Mouse (Mus musculus) layer of hippocampus, postnatal 25 days (tissue): ENCODE measurements around the gene 2200002D01Rik. TPM values are rescaled to one million over a fixed set of nuclear protein-coding genes. Genes with fewer than 3 reads are reported as not detected.

Experiments used
- DNase-seq, 2 experiments: peaks; one replicate each; pipeline ENCODE4 v3.0.0; 2022; ENCODE audit warnings: mixed read lengths in 2 of 2, low spot score in 1 of 2; ENCODE audit errors: extremely low spot score in 1 of 2
- total RNA-seq, 2 experiments: library from RNA; stranded (reverse); gene quantifications; 2 replicates each; pipeline ENCODE4 v1.2.3; 2021

2200002D01Rik gene
- total RNA-seq, 2 experiments from 2014 or later = 0.37 TPM; not detected in 1

DNA sequence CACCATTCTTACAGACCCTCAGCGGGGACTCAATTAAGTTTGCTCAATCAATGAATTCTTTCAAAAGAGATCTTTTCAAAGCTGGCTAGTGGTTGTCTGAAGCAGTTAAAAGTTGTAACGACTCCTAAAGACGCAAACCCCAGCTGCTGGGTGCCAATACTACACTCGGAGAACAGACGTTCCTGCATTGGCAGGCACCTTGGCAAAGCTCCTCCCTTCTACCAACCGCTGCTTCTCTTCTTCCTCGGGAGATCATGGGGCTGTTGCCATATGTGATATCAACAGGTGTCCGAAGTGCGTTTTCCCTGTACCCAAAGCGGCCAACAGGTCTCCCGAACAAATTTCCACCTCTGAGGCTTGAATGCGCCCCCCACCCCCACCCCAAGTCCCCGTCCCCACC lies 32.5 kb upstream of the 2200002D01Rik start:
- DNase-seq = no peak

DNA sequence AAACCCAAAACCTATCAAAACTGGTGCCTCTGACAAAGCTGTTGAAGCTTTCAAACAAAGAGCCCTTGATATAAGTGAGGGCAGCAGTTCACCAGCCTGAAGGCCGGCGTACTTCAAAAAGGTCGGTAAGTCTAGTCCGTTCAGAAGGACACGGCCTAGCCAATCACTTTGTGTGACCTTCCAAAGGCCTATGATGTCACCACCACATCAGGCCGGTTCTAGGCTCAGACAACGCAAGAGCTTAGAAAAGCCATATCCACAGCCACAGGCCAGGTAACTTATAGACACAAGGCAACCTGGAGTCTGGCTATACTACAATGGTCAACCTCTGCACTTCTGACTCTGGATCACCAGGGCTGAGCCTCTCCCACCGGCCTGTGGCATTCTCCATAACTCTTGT lies 31.7 kb upstream of the 2200002D01Rik start:
- no peak for DNase-seq

DNA sequence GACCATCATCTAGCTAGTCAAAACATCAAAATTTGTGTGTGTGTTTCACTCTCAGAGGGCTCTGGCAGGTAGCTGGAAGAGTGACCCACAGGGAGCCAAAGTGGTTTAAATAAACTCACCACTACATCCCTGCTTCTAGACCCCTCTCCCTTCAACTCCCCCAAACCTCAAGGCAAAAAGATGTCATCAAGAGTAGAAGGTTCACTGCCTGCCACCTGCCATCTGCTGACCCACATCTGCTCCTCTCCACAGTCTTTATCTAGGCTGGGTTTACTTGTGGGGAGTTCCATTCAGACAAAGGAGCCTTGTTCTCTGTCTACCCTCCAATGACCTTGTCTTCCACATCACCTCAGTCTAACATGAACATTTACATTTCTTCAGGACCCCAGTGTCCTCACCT lies 31.0 kb upstream of the 2200002D01Rik start:
- no peak for DNase-seq

DNA sequence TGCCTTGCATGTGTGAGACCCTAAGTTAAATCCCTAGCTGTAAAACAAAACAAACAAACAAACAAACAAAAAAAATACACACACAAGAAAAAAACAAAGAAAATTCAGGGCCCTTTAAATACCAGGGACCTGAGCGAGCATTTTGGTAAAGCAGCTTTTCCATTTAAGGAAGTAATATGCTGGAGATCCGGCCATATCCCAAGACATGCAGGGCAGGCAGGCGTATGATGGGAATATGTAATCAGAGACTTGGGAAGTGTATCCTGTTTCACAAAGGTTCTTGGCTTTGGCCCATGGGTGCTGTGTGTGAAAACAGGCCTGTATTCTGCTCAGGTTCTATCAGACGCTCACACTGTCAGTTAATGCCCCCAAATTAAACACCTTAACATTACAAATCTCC lies 29.2 kb upstream of the 2200002D01Rik start:
- DNase-seq = no peak

DNA sequence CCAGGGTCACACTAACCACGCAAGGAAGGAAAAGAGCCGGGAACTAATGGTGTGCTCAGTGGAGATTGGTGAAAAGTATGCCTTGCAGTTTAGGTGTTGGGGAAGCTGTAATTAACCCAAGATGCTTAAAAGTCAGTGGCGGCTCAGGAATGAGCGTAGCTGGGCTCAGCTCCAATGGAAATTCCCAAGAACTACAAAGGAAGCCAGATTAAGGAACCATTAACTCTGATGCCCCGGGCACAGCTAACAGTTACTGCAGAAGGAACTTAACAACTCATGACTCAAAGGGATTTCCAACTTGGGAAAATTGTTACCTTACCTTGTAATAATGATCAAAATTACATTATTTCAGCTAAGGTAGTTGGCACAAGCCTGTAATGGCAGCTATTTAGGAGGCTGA lies 28.4 kb upstream of the 2200002D01Rik start:
- no peak for DNase-seq

DNA sequence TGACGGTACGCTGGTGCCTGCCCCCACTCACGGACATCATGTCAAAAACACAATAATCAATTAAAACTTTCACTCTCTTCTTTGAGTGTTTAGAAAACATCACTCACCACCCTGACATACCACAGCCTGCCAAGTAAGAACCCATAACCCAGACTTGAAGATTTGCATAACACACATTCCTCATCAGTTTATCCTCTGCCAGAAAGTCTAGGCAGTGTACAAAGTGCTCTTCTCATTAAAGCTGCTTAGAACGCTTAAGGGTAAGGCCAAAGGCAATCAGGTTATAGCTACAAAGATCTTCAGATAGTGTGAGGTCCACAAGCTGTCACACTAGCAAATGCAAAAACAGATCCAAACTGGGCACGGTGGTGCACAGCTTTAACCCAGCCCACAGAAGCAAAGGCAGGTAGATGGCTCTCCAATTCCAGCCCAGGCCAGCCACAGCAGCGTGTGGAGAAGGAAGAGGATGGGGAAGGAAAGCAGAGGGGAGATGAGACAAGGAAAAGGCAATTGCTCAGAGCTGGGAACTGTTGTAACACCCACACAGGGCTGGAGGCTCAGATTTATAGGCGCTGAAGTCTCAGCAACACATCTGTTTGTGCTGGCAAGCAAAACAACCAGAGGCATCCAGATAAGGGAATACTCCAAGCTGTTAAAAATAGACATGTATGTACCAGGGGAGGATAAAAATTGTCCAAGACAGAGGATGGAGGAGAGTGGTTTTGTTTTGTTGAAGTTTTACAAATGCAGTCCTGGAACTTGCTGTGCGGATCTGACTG lies 23.6 kb upstream of the 2200002D01Rik start:
- no peak for DNase-seq

DNA sequence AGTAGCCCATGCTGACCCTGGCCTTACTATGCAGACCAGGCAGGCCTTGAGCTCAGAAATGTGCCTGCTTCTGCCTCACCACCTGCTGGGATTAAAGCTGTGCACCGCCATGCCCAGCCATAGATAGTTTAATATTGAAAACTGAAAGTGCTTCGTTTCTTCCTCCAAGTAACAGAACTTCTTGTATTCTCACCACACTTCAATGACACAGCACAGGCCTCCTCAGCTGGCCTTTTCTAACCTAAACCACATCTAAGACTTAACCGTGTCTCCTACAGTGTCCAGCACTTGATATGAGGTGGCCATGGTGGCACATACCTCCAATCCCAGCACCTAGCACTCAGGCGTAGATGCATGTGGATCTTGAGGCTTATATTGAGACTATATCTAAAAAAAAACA lies 22.2 kb upstream of the 2200002D01Rik start:
- no peak for DNase-seq

DNA sequence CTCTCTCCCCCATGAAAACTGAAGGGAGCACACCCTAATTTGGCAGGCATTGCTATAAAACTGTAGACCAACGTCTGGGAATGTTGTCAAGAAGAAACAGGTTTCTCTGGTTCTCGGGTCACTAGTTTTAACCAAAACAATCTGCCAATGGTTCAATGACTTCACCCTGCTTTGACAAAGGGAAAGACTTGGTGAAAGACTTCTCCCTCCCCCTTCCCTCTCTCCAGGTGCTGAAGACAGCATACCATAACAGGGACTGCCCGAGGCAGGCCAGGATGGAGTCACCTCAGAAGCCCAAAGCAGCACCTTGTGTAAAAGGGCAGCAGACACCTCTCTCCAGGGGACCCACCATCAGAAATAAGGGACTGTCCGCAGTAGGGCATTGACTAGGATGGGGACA lies 18.7 kb upstream of the 2200002D01Rik start:
- no peak for DNase-seq

DNA sequence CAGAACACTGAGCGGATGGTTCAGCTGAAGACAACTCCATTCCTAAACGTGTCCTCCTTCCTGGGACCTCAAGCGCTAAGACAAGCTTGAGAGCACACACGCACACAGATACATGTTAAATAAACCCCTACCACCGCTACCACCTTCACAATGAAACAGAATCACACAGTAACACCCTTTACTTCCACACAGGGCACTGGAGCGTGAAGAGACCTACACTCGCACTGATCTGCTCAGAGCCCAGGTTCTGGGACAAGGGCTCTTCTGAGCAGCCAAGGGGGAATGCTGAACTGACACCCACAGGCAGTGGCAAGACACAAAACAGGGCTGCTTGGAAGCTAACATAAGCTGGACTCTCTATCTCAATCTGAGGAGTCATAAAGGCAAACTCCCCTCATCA lies 17.4 kb upstream of the 2200002D01Rik start:
- DNase-seq = no peak

DNA sequence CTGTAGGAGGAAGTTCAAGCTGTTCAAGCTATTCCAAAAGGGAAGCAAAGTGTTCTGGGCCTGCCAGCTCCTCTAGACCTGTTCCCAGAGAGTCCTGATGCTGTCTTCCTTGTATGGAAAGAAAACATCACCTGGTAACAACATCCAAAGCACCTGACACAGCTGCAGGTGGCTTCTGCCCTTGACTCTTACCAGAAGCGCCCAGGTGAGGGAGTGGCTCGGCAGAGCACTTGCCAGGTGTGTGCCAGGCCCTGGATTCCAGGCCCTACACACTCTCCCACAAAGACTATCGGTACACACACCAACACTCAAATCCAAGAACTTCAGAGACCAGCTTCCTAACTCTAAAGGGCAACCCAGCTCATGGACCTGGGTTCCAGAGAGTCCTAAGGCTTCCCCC lies 15.6 kb upstream of the 2200002D01Rik start:
- DNase-seq = no peak

DNA sequence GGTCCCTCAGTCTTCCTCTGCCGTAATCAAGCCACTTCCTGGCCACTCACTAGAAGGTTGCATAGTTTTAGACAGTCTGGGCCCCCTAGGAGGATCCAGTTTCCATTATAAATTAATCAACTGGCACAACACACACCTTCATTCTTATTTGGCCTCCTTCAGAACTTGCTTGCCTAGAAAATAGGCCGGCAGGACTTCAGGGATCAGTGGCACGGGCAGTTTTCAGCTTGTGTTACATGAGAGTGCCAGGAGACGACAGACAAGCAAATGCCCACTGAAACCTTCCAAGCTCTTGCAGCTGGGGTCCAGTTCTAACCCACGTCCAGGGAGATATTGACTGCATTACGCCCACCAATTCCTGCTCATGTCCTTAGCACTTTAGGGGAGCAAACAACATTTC lies 13.9 kb upstream of the 2200002D01Rik start:
- no peak for DNase-seq

DNA sequence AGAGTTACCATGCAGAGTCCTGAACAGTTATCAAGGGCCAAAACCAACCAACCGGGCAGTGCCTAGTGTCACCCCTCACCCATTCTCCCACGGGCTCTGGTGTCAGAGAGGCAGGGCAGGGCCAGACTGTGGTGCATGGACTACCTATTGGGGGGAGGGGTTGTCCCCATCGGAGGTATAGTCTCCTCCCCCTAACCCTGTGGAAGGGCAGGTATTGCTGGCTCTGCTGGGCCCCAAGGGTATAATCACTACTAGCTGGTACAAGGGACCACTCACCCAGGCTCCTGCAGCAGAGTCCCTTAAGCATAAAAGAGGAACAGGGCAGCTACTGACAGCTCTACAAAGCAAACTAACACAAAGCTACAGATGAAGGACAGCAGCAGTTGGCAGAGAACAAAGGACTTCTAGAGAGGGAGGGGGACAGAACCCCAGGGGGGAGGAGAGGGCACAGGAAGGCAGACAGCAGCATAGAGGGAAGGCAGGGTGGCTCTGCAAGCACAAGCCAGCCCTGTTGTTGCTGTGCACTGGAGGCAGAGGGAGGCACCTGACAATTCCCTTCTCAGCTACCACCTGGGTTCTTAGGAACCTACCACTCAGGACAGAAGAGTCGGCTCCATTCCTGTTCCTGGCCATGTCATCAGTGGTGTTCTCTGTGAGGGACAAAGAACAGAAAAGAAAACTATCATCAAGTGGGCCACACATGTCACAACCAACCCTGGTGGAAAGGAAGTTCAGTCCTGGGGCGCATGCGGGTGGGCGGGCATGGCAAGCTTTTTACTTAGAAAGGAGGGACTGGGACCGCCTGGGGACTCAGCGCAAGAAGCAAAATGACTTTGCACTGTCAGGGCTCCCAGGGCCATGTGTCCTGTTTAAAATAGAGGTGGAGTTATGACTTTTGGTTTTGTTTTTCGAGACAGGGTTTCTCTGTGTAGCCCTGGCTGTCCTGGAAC lies 11.8 kb upstream of the 2200002D01Rik start:
- DNase-seq = no peak

DNA sequence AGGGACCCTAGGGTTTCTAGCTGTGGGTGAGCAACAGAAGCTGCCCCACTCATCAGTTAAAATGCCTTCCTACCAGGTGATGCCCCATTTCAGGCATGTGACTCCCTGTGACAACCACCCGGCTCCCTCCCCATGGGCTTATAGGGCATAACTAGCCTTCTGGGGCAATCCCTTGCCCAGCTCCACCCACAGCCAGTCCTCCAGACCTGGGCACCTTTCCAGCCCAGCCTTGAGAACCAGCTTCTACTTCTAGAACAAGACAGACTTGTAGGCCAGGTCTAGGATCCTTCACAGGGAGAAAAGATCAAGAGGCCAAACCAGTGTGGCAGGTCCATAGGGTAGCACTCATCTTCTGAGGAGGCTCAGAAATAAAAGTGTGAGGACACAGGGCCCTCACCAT lies 9.1 kb upstream of the 2200002D01Rik start:
- no peak for DNase-seq

DNA sequence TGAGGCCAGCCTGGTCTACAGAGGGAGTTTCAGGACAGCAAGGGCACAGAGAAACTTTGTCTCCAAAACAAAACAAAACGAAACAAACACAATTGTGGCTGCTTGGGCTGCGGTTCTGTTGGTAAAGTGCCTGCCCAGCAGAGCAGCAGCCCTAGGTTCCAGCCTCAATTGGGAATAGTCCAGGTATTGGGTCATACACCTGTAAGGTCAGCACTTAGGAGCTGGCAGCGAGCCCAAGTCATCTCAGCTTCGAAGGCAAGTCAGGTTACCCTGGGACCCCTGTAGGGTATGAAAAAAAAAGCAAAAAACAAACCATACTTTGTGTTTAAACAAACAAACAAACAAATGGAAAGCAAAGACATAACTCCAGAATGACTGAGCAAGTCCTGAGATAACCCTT lies 7.6 kb upstream of the 2200002D01Rik start:
- DNase-seq = no peak

DNA sequence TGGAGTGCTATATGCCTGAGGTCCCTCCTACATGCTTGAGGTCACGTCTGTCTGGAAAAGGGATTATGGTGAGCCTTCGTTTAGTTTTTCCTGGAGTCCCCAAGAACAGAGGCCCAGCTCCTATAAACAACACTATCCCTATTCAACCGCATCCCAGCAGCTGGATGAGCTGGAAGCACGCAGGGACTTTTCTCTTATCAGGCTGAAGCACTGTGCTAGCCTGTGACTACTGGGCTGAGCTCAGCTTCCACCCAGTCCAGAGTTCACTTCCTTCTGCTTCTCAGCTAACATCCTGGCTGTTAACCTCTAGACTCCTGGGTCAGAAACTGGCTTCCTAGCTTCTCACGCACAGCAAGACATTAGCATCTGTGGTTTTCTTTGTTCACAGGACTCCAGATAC lies 5.6 kb upstream of the 2200002D01Rik start:
- DNase-seq = no peak

DNA sequence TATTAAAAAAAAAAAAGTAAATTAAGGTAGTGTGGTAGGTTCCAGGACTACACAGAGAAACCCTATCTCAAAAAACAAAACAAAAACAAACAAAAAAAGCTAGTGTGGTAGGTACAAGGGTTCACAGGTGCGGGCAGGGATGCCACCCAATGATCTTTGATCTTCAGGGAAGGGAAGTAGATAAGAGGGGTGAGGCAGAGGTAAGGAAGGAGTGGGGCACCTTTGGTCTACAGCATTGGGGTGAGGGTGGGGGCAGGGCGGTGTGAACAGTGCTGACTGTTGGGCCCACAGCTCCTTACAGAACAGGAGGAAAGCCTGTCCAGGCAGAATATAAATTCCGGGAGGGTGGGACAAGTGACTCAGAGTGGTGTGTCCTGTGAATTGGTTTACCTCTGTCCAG lies 2.9 kb upstream of the 2200002D01Rik start:
- no peak for DNase-seq

DNA sequence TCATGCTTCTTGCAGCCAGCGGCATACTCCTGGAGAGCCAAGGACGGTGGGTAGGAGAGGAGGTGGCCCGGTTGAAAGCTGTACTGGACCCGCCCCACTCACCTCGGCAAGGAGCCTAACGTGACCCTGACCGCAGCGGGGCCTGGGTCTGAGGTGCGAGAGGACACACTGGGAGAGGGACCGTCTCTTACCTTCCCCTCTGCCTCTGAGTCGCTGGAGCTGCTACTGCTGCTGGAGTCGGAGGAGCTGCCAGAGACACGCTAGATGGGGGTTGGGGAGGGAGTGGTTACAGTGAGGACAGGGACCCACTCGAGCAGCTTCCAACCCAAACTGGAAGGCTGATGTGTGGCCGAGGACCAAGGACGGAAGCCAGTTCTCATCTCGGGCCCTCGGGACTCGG lies 560 bp downstream of the 2200002D01Rik start:
- no peak for DNase-seq

DNA sequence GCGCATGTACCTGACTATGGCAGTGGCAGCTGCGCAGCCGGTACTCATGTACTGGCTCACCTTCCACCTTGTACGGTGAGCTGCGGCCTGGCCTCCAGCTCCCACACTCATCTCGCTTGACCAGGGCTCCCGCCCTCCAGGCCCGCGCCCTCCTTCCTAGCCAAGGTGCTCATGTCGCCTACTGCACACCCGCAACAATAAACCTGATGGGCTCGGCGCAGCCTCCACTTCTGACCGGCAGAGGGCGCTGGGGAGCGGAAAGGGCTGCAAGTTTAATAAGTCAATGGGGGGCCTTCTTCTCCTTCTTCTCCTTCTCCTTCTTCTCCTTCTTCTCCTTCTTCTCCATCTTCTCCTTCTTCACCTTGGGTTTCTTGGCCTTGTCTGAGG lies 959 bp downstream of the 2200002D01Rik start:
- DNase-seq = peak; percentile 76 to 92

DNA sequence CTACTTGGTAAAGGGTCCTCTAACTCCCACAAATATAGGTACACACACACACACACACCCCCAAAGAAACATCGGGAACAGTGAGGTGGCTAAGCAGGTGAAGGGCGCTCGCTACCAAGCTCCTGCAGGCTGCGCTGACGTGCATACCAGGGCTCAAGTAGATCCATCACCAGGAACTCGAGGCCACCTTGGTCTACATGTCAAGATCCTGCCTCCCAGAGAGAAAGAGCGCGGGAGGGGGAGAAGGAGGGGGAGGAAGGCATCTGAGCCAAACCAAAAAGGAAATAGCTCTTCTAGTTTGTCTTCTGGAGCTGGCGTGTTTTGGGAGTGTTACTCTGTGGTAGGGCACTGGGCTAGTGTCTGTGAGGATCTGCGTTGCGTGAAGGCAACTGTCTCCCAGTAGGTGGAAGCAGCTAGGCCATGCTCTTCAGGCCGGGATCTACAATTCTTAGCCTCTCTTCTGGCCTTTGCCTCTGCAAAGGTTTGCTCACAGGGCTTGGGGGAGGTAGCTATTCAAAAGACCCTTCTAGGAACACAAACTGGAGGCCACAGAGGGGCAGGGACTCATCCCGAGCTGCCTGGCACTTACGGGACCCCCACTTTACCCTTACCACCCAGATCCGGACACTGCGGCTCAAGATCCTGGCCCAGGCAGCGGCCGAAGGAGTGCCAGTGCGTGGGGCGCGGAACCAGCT lies 1.5 kb downstream of the 2200002D01Rik start:
- DNase-seq = no peak

DNA sequence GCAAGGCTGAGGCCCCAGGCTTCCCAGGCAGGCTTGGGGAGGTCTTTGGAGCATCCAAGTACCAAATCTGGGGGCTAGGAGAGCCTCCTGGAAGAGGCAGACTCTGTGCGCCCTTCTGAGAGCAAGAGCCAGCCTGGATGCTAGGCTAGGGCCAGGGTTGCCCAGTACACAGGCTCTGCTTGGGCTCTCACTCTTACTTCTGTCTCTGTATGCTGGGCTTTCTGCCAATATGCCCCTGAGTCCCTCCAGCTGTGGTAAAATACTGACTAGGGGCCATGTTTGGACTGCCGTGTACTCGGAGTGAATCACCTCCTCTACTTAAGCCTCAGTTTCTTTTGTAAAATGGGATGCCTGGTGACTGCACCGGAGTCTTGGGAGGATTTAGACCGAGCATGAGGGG lies 2.3 kb downstream of the 2200002D01Rik start:
- DNase-seq = no peak
